ENCODE assay signal across 7 mouse cellular contexts in the genomic region with DNA sequence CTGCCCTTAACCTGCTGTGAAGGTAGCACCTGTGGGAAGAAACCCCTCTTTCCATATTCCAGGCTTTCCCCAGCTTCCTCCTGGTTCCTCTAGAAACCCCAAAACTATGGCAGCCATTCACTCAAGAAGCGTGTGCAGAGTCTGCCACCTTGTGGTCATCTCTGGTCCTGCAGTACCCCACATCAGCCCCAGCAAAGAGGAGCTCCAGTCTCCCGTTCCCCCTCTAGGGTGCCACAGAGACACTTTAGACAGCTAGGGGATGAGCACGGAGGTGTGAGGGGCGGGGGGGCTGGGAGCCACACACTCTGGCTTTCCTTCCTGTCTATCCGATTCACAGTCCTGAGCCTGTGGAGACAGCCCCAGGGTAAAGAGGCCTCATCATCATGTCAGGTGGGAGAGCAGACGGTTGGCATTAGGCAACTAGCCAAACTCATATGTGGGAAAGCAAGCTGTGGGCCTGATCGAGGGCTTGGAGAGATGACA.
A peak's percentile ranks its signal among the peaks of the same experiment; 100 is the strongest.
DNase-seq lines count a peak whose midpoint lies in the region; ATAC-seq lines count a peak whose summit lies in the region.

No protein-coding gene starts in this region.

- no peak overlapping the region for H3K4me2 ChIP-seq in midbrain, embryonic 13.5 days (replicated peaks)

- no peaks in the 10 kb centered on the region for H3K9me3 ChIP-seq in midbrain, embryonic 13.5 days

- H3K4me1 ChIP-seq in midbrain, embryonic 13.5 days (replicated peaks), result no peaks in the 10 kb centered on the region

- no peak overlapping the region for H3K9ac ChIP-seq in midbrain, embryonic 13.5 days (replicated peaks)

- H3K36me3 ChIP-seq in midbrain, embryonic 13.5 days, result no peaks in the 10 kb centered on the region

- peak; percentile 79 for ATAC-seq in midbrain, embryonic 13.5 days

- no peak overlapping the region for H3K27ac ChIP-seq in midbrain, embryonic 13.5 days

- WGBS in midbrain, embryonic 13.5 days, result 17% methylated on average over 7 of the region's 7 CpGs

- no peak overlapping the region for H3K4me3 ChIP-seq in midbrain, embryonic 13.5 days (replicated peaks)

- peak; percentile 84 for DNase-seq in adipocyte (ENCODE audit: low spot score)
- peak; percentile 90 to 93 for DNase-seq in cerebellum, postnatal 10 days
- DNase-seq in frontal cortex, postnatal 25 days (ENCODE audit: low spot score in 2 of 2), result peak; percentile 83 to 91
- DNase-seq in induced T-regulatory cell, adult 2 months (ENCODE audit: low read depth), result peak; percentile 70
- peak; percentile 28 to 89 for DNase-seq in left cerebral cortex, adult 9 months (ENCODE audit: low spot score in 2 of 2)
- peak; percentile 11 for DNase-seq in spleen, adult 12 weeks (ENCODE audit: low spot score)

- peaks cover 16% of the 10 kb centered on the region for H3K27me3 ChIP-seq in midbrain, embryonic 13.5 days

Comparison
In these comparisons a context has a peak if more than half of its experiments do, and no peak if none do; other contexts are left out.
1. DNase-seq: peak in every context shown above with its lines; median percentile 92 in cerebellum, postnatal 10 days; 87 in frontal cortex, postnatal 25 days; 84 in adipocyte; 70 in induced T-regulatory cell, adult 2 months; 58 in left cerebral cortex, adult 9 months; 11 in spleen, adult 12 weeks.